26 mouse cellular contexts compared by ENCODE assay signal in genomic region chr3:103147775-103148174, GRCm38 (mm10). TPM values are rescaled to one million over a fixed set of nuclear protein-coding genes. Genes with fewer than 3 reads are reported as not detected.
DNase-seq lines count a peak whose midpoint lies in the region; ATAC-seq and TF ChIP-seq lines count a peak whose summit lies in the region.
"Had no signal": no experiment of that assay in that cellular context is flagged by ENCODE, and none has a peak within 500 bp of the region (broad histone marks: within the 10 kb centered on the region; RNA-seq: fewer than 3 reads in every experiment).

No protein-coding gene starts in this region.

- H3K27me3 ChIP-seq in intestine, postnatal 0 days (replicated peaks; ENCODE audit: control insufficient read depth, insufficient read depth, low read length), result no peaks in the 10 kb centered on the region
- no peaks in the 10 kb centered on the region for H3K27me3 ChIP-seq in intestine, embryonic 15.5 days (replicated peaks)
- H3K27me3 ChIP-seq in liver, postnatal 0 days (ENCODE audit: insufficient read depth, low read length), result no peaks in the 10 kb centered on the region
- H3K27me3 ChIP-seq in liver, embryonic 12.5 days (replicated peaks), result no peaks in the 10 kb centered on the region
- H3K27me3 ChIP-seq in stomach, embryonic 16.5 days (ENCODE audit: control insufficient read depth, insufficient read depth, low read length), result no peaks in the 10 kb centered on the region
- H3K27me3 ChIP-seq: heart, embryonic 12.5 days; hindbrain, embryonic 15.5 days; liver, embryonic 15.5 days; lung, embryonic 15.5 days; megakaryocyte, embryonic 14.5 days; midbrain, embryonic 12.5 days; neural tube, embryonic 12.5 days had no signal

- no peak overlapping the region for H3K4me3 ChIP-seq in intestine, postnatal 0 days (ENCODE audit: low read depth, low read length)
- H3K4me3 ChIP-seq in intestine, embryonic 15.5 days (replicated peaks), result no peak overlapping the region
- no peak overlapping the region for H3K4me3 ChIP-seq in liver, postnatal 0 days (ENCODE audit: low read depth, low read length)
- H3K4me3 ChIP-seq in liver, embryonic 12.5 days, result no peak overlapping the region
- peak overlapping the region in 1 of 2 experiments; percentile 48; a peak in 1 of 4 replicates for H3K4me3 ChIP-seq in ES-E14 (ENCODE audit: insufficient read depth in 1 of 2, low read depth in 1 of 2, low read length in 2 of 2, poor library complexity in 1 of 2, severe bottlenecking in 1 of 2)
- H3K4me3 ChIP-seq in stomach, embryonic 16.5 days (replicated peaks; ENCODE audit: low read length), result no peak overlapping the region
- H3K4me3 ChIP-seq: erythroblast, embryonic 14.5 days; heart, embryonic 12.5 days; hindbrain, embryonic 15.5 days; liver, embryonic 15.5 days; lung, embryonic 15.5 days; megakaryocyte, embryonic 14.5 days; midbrain, embryonic 12.5 days; myocyte; neural tube, embryonic 12.5 days had no signal

- H3K9me3 ChIP-seq in intestine, postnatal 0 days (ENCODE audit: control insufficient read depth), result no peaks in the 10 kb centered on the region
- H3K9me3 ChIP-seq in intestine, embryonic 15.5 days, result no peaks in the 10 kb centered on the region
- no peaks in the 10 kb centered on the region for H3K9me3 ChIP-seq in liver, postnatal 0 days (ENCODE audit: low read length)
- no peaks in the 10 kb centered on the region for H3K9me3 ChIP-seq in liver, embryonic 12.5 days (replicated peaks)
- H3K9me3 ChIP-seq in ES-E14 (ENCODE audit: control insufficient read depth, insufficient read depth, low read depth, low read length), result no peaks in the 10 kb centered on the region
- no peaks in the 10 kb centered on the region for H3K9me3 ChIP-seq in stomach, embryonic 16.5 days (replicated peaks; ENCODE audit: control insufficient read depth, low read length)
- H3K9me3 ChIP-seq: heart, embryonic 12.5 days; hindbrain, embryonic 15.5 days; liver, embryonic 15.5 days; lung, embryonic 15.5 days; megakaryocyte, embryonic 14.5 days; midbrain, embryonic 12.5 days; neural tube, embryonic 12.5 days had no signal

- no peak overlapping the region for H3K27ac ChIP-seq in intestine, postnatal 0 days (ENCODE audit: low read depth, low read length)
- H3K27ac ChIP-seq in intestine, embryonic 15.5 days, result no peak overlapping the region
- no peak overlapping the region for H3K27ac ChIP-seq in liver, postnatal 0 days (ENCODE audit: low read depth)
- H3K27ac ChIP-seq in liver, embryonic 12.5 days, result no peak overlapping the region
- peak overlapping the region; percentile 62 for H3K27ac ChIP-seq in ES-E14 (ENCODE audit: insufficient read depth, low read depth, low read length, poor library complexity, severe bottlenecking)
- peak overlapping the region; percentile 84; the same call in 1 of the 2 replicates for H3K27ac ChIP-seq in stomach, embryonic 16.5 days (ENCODE audit: low read length)
- H3K27ac ChIP-seq: hindbrain, embryonic 15.5 days; liver, embryonic 15.5 days; lung, embryonic 15.5 days; midbrain, embryonic 12.5 days; neural tube, embryonic 12.5 days had no signal

- H3K4me2 ChIP-seq in intestine, postnatal 0 days (replicated peaks; ENCODE audit: low read depth), result no peak overlapping the region
- no peak overlapping the region for H3K4me2 ChIP-seq in intestine, embryonic 15.5 days (replicated peaks)
- no peak overlapping the region for H3K4me2 ChIP-seq in liver, postnatal 0 days (ENCODE audit: low read depth, low read length)
- no peak overlapping the region for H3K4me2 ChIP-seq in liver, embryonic 12.5 days
- H3K4me2 ChIP-seq in stomach, embryonic 16.5 days (ENCODE audit: low read depth, low read length), result no peak overlapping the region
- H3K4me2 ChIP-seq: heart, embryonic 12.5 days; hindbrain, embryonic 15.5 days; liver, embryonic 15.5 days; lung, embryonic 15.5 days; midbrain, embryonic 12.5 days; neural tube, embryonic 12.5 days had no signal

- whole genome bisulfite sequencing in intestine, postnatal 0 days, result 87% methylated on average over 4 of the region's 4 CpGs
- 84% methylated on average over 4 of the region's 4 CpGs for WGBS in intestine, embryonic 15.5 days
- 84% methylated on average over 4 of the region's 4 CpGs for WGBS in liver, postnatal 0 days (ENCODE audit: insufficient replicate concordance)
- WGBS in liver, embryonic 12.5 days (ENCODE audit: insufficient replicate concordance), result 79% methylated on average over 4 of the region's 4 CpGs
- 82% methylated on average over 4 of the region's 4 CpGs for WGBS in stomach, embryonic 16.5 days

- TF ChIP-seq EP300 in liver, postnatal 0 days (IDR thresholded peaks at IDR 0.05; ENCODE audit: low read depth), result no peak

- ATAC-seq in intestine, postnatal 0 days, result no peak
- ATAC-seq in intestine, embryonic 15.5 days, result no peak
- ATAC-seq in liver, postnatal 0 days, result no peak
- ATAC-seq in liver, embryonic 12.5 days, result no peak
- ATAC-seq in stomach, embryonic 16.5 days (ENCODE audit: insufficient read depth, low FRiP score), result no peak

- H3K36me3 ChIP-seq in intestine, postnatal 0 days (ENCODE audit: control insufficient read depth, insufficient read depth), result 0 out of 2 replicates have a peak, but pooled peaks cover 3% of the 10 kb centered on the region
- H3K36me3 ChIP-seq in intestine, embryonic 15.5 days, result no peaks in the 10 kb centered on the region
- H3K36me3 ChIP-seq in liver, postnatal 0 days (replicated peaks; ENCODE audit: insufficient read depth, low read length), result peaks cover 3% of the 10 kb centered on the region
- H3K36me3 ChIP-seq in liver, embryonic 12.5 days, result peaks cover 87% of the 10 kb centered on the region
- H3K36me3 ChIP-seq in ES-E14 (ENCODE audit: control insufficient read depth, insufficient read depth, low read length, poor library complexity, severe bottlenecking), result peaks cover 31% of the 10 kb centered on the region
- H3K36me3 ChIP-seq in stomach, embryonic 16.5 days (ENCODE audit: control insufficient read depth, insufficient read depth, low read length), result no peaks in the 10 kb centered on the region
- H3K36me3 ChIP-seq: hindbrain, embryonic 15.5 days; lung, embryonic 15.5 days; midbrain, embryonic 12.5 days; neural tube, embryonic 12.5 days had no signal

- H3K4me1 ChIP-seq in intestine, postnatal 0 days (replicated peaks; ENCODE audit: control insufficient read depth, insufficient read depth, low read length), result no peaks in the 10 kb centered on the region
- no peaks in the 10 kb centered on the region for H3K4me1 ChIP-seq in intestine, embryonic 15.5 days (replicated peaks)
- no peaks in the 10 kb centered on the region for H3K4me1 ChIP-seq in liver, postnatal 0 days (ENCODE audit: insufficient read depth)
- peaks cover 7% of the 10 kb centered on the region; the same call in 1 of the 2 replicates for H3K4me1 ChIP-seq in liver, embryonic 12.5 days
- H3K4me1 ChIP-seq in ES-E14 (ENCODE audit: control insufficient read depth in 2 of 2, insufficient read depth in 2 of 2, low read length in 2 of 2, poor library complexity in 1 of 2), result peaks cover 11 to 15% of the 10 kb centered on the region in 2 experiments
- H3K4me1 ChIP-seq in stomach, embryonic 16.5 days (ENCODE audit: control insufficient read depth, insufficient read depth, low read length), result no peaks in the 10 kb centered on the region
- H3K4me1 ChIP-seq: heart, embryonic 12.5 days; liver, embryonic 15.5 days; lung, embryonic 15.5 days; midbrain, embryonic 12.5 days; neural tube, embryonic 12.5 days had no signal

- peak; percentile 22; the same call in 1 of the 2 replicates for TF ChIP-seq CTCF in intestine, postnatal 0 days (IDR thresholded peaks at IDR 0.05; ENCODE audit: low read depth)
- TF ChIP-seq CTCF in liver, postnatal 0 days (IDR thresholded peaks at IDR 0.05; ENCODE audit: low read depth), result peak; percentile 40

- no peak overlapping the region for H3K9ac ChIP-seq in intestine, postnatal 0 days (ENCODE audit: low read depth, low read length)
- H3K9ac ChIP-seq in intestine, embryonic 15.5 days, result no peak overlapping the region
- H3K9ac ChIP-seq in liver, postnatal 0 days (replicated peaks), result no peak overlapping the region
- no peak overlapping the region for H3K9ac ChIP-seq in liver, embryonic 12.5 days
- H3K9ac ChIP-seq in ES-E14 (ENCODE audit: insufficient read depth, low read depth, low read length, poor library complexity, severe bottlenecking), result no peak overlapping the region
- no peak overlapping the region for H3K9ac ChIP-seq in stomach, embryonic 16.5 days (ENCODE audit: low read length)
- H3K9ac ChIP-seq: heart, embryonic 12.5 days; hindbrain, embryonic 15.5 days; liver, embryonic 15.5 days; lung, embryonic 15.5 days; midbrain, embryonic 12.5 days; neural tube, embryonic 12.5 days had no signal

- in situ Hi-C loops in ES-E14 (cut with MboI; ENCODE audit: low sequenced_read_pairs in 2 of 2, unreplicated experiment in 2 of 2), result no loop called here

- DNase-seq in liver, postnatal 0 days, result no peak
- DNase-seq in ES-E14 (ENCODE audit: low read depth, low spot score), result no peak
- DNase-seq in urinary bladder, postnatal 36 days (ENCODE audit: low spot score in 2 of 2), result no peak
- no peak for DNase-seq in cerebellum, postnatal 14 days
- DNase-seq: adrenal gland, postnatal 25 days; cerebellum, adult 18-20 months; cerebellum, postnatal 10 days; gastrocnemius, postnatal 36 days; heart, adult 18-20 months; kidney, adult 8-10 months; kidney, postnatal 14 days; lung, postnatal 4 days; right cerebral cortex, adult 18-20 months had no signal

TF ChIP-seq in ES-E14, 5 proteins besides CTCF, POLR2A, EP300 and RAD21:
- TF ChIP-seq HCFC1 (IDR thresholded peaks at IDR 0.05; ENCODE audit: borderline replicate concordance, insufficient read depth, low read length) (no peak), CHD2 (IDR thresholded peaks at IDR 0.05; ENCODE audit: low read depth, low read length) (no peak), MAFK (IDR thresholded peaks at IDR 0.05; ENCODE audit: insufficient read depth, low read depth, low read length) (no peak)

RNA-seq across cellular contexts. Expression of gene Bcas2, which starts 23.7 kb away (rescaled TPM):
- 88.7 and 93.5 TPM in 2 replicates for polyA plus RNA-seq in intestine, postnatal 0 days (2015; fragmentation: Nextera tagmentation; extraction: Ambion mirVana)
- 179 and 189 TPM in 2 replicates for polyA plus RNA-seq in intestine, embryonic 15.5 days (2015; fragmentation: Nextera tagmentation; extraction: Ambion mirVana)
- polyA plus RNA-seq in liver, postnatal 0 days (2015; fragmentation: Nextera tagmentation; extraction: Ambion mirVana), result 71.7 and 73.7 TPM in 2 replicates
- polyA plus RNA-seq in liver, embryonic 12.5 days (2016; fragmentation: Nextera tagmentation; extraction: Ambion mirVana), result 235 and 237 TPM in 2 replicates
- 86.4 and 102 TPM in 2 replicates for total RNA-seq in ES-E14 (2012; rRNA removed)
- 177 and 186 TPM in 2 replicates for polyA plus RNA-seq in stomach, embryonic 16.5 days (2015; fragmentation: Nextera tagmentation; extraction: Ambion mirVana)

RNA-seq across cellular contexts. Expression of gene Dennd2c, which starts 45.4 kb away (rescaled TPM):
- polyA plus RNA-seq in intestine, postnatal 0 days (2015; fragmentation: Nextera tagmentation; extraction: Ambion mirVana), result 0.95 and 0.96 TPM in 2 replicates
- polyA plus RNA-seq in intestine, embryonic 15.5 days (2015; fragmentation: Nextera tagmentation; extraction: Ambion mirVana), result 3.0 and 3.1 TPM in 2 replicates
- polyA plus RNA-seq in liver, postnatal 0 days (2015; fragmentation: Nextera tagmentation; extraction: Ambion mirVana), result 2.7 and 2.8 TPM in 2 replicates
- 13.0 and 13.1 TPM in 2 replicates for polyA plus RNA-seq in liver, embryonic 12.5 days (2016; fragmentation: Nextera tagmentation; extraction: Ambion mirVana)
- total RNA-seq in ES-E14 (2012; rRNA removed), result 29.9 and 39.2 TPM in 2 replicates
- 9.9 and 11.0 TPM in 2 replicates for polyA plus RNA-seq in stomach, embryonic 16.5 days (2015; fragmentation: Nextera tagmentation; extraction: Ambion mirVana)

Comparison
In these comparisons a context has a peak if more than half of its experiments do, and no peak if none do; other contexts are left out.
1. H3K27ac ChIP-seq: peak in ES-E14 (single experiment) and stomach, embryonic 16.5 days (single experiment); none in intestine, postnatal 0 days (single experiment), intestine, embryonic 15.5 days (single experiment), liver, postnatal 0 days (single experiment) and liver, embryonic 12.5 days (single experiment).